Mouse (Mus musculus) lung, embryonic 16.5 days (tissue): ENCODE measurements at regions not wholly inside any gene's neighbourhood (a gene's known extent, or its start where the extent isn't known, plus 50 kb on each side); places are given as distances from the start of the nearest gene placed in this dataset.

Source experiments
- ATAC-seq: fragments of 200-750 bp; cut with Nextera tagmentation; 2 replicates; pipeline ENCODE4 v1.8.0; 2017; ENCODE audit warnings: low read depth, mild to moderate bottlenecking, moderate library complexity
- H3K27ac ChIP-seq: fragments of 300-500 bp; sonication (generic); 2 replicates; pipeline ENCODE4 v1.5.1; 2014; ENCODE audit warnings: mild to moderate bottlenecking, control low read depth, low read length
- H3K27me3 ChIP-seq: fragments of 300-500 bp; sonication (generic); 2 replicates; pipeline ENCODE4 v1.6.1; 2014; ENCODE audit warnings: low read depth, low read length, mixed read lengths; ENCODE audit not compliant: control insufficient read depth, insufficient read depth
- H3K36me3 ChIP-seq: fragments of 300-500 bp; sonication (generic); 2 replicates; pipeline ENCODE4 v1.6.1; 2014; ENCODE audit warnings: low read length; ENCODE audit not compliant: control insufficient read depth, insufficient read depth
- H3K4me1 ChIP-seq: fragments of 300-500 bp; sonication (generic); replicated peaks from 2 replicates; pipeline ENCODE4 v1.6.1; 2014; ENCODE audit warnings: low read length, mixed read lengths; ENCODE audit not compliant: control insufficient read depth, insufficient read depth
- H3K4me2 ChIP-seq: fragments of 300-500 bp; sonication (generic); 2 replicates; pipeline ENCODE4 v1.6.1; 2014; ENCODE audit warnings: low read depth, low read length, control low read depth
- H3K4me3 ChIP-seq: fragments of 300-500 bp; sonication (generic); 2 replicates; pipeline ENCODE4 v1.5.1; 2014; ENCODE audit warnings: mild to moderate bottlenecking, low read length, control low read depth
- H3K9ac ChIP-seq: fragments of 300-500 bp; sonication (generic); 2 replicates; pipeline ENCODE4 v1.6.1; 2014; ENCODE audit warnings: low read length, control low read depth
- H3K9me3 ChIP-seq: fragments of 300-500 bp; sonication (generic); 2 replicates; pipeline ENCODE4 v1.6.1; 2016; ENCODE audit warnings: low read length; ENCODE audit not compliant: control insufficient read depth
- WGBS: fragments of 180-500 bp; shearing (Covaris S2); extraction: QIAGEN DNeasy Blood & Tissue Kit; methylation state at CpG from one replicate; pipeline ENCODE4 v1.1.7; 2014; 5-methylcytosine and 5-hydroxymethylcytosine counted together

GRCm38 (mm10) chr13:57303805-57304204 is 408.0 kb upstream of the Trpc7 start:
- Histone ChIP-seq H3K27me3 (no peaks in the 10 kb centered on the region), H3K27ac (no peak overlapping the region), H3K36me3 (no peaks in the 10 kb centered on the region), H3K4me2 (no peak overlapping the region), H3K4me1 (no peaks in the 10 kb centered on the region), H3K9ac (no peak overlapping the region), H3K4me3 (no peak overlapping the region), H3K9me3 (no peaks in the 10 kb centered on the region)
- 59% methylated on average over 2 of the region's 2 CpGs for WGBS
- no peak for ATAC-seq

- no peaks in the 10 kb centered on the region for H3K4me1 ChIP-seq
- H3K27ac ChIP-seq: no peak overlapping the region
- no peaks in the 10 kb centered on the region for H3K9me3 ChIP-seq
- no peaks in the 10 kb centered on the region for H3K36me3 ChIP-seq
- H3K9ac ChIP-seq: no peak overlapping the region
- no peak for ATAC-seq
- H3K4me3 ChIP-seq: no peak overlapping the region
- no peaks in the 10 kb centered on the region for H3K27me3 ChIP-seq
- H3K4me2 ChIP-seq: no peak overlapping the region
- WGBS: 68% methylated on average over 9 of the region's 9 CpGs
Measured at GRCm38 (mm10) chr13:57291737-57292490, 396.1 kb upstream of the Trpc7 start.

- Histone ChIP-seq H3K27me3 (no peaks in the 10 kb centered on the region), H3K36me3 (no peaks in the 10 kb centered on the region), H3K4me3 (no peak overlapping the region), H3K9ac (no peak overlapping the region), H3K4me1 (no peaks in the 10 kb centered on the region), H3K4me2 (no peak overlapping the region), H3K27ac (no peak overlapping the region), H3K9me3 (no peaks in the 10 kb centered on the region)
- 86% methylated on average over 2 of the region's 2 CpGs for WGBS
- no peak for ATAC-seq
Measured at GRCm38 (mm10) chr13:57286168-57286567, 390.4 kb upstream of the Trpc7 start.

GRCm38 (mm10) chr13:57282816-57283215 is 387.0 kb upstream of the Trpc7 start:
- Histone ChIP-seq H3K4me1 (no peaks in the 10 kb centered on the region), H3K36me3 (no peaks in the 10 kb centered on the region), H3K9ac (no peak overlapping the region), H3K4me3 (no peak overlapping the region), H3K27ac (no peak overlapping the region), H3K27me3 (no peaks in the 10 kb centered on the region), H3K9me3 (no peaks in the 10 kb centered on the region), H3K4me2 (no peak overlapping the region)
- no peak for ATAC-seq
- 26% methylated on average over 8 of the region's 8 CpGs for WGBS

- WGBS: 41% methylated on average over 24 of the region's 24 CpGs
- no peak overlapping the region for H3K9ac ChIP-seq
- H3K27ac ChIP-seq: no peak overlapping the region
- H3K36me3 ChIP-seq: no peaks in the 10 kb centered on the region
- H3K4me3 ChIP-seq: no peak overlapping the region
- H3K27me3 ChIP-seq: no peaks in the 10 kb centered on the region
- H3K9me3 ChIP-seq: no peaks in the 10 kb centered on the region
- no peak overlapping the region for H3K4me2 ChIP-seq
- no peaks in the 10 kb centered on the region for H3K4me1 ChIP-seq
- ATAC-seq: no peak
Measured at GRCm38 (mm10) chr13:57281941-57282710, 386.3 kb upstream of the Trpc7 start.

- H3K9ac ChIP-seq: no peak overlapping the region
- H3K36me3 ChIP-seq: no peaks in the 10 kb centered on the region
- no peaks in the 10 kb centered on the region for H3K27me3 ChIP-seq
- no peaks in the 10 kb centered on the region for H3K9me3 ChIP-seq
- no peak overlapping the region for H3K27ac ChIP-seq
- H3K4me3 ChIP-seq: no peak overlapping the region
- ATAC-seq: no peak
- H3K4me2 ChIP-seq: no peak overlapping the region
- no peaks in the 10 kb centered on the region for H3K4me1 ChIP-seq
- WGBS: 22% methylated on average over 3 of the region's 3 CpGs
Measured at GRCm38 (mm10) chr13:57281504-57281903, 385.7 kb upstream of the Trpc7 start.

- Histone ChIP-seq H3K9me3 (no peaks in the 10 kb centered on the region), H3K36me3 (no peaks in the 10 kb centered on the region), H3K27me3 (no peaks in the 10 kb centered on the region), H3K27ac (no peak overlapping the region), H3K4me2 (no peak overlapping the region), H3K4me1 (no peaks in the 10 kb centered on the region), H3K4me3 (no peak overlapping the region), H3K9ac (no peak overlapping the region)
- WGBS: 13% methylated on average over 2 of the region's 2 CpGs
- ATAC-seq: no peak
Measured at GRCm38 (mm10) chr13:57278580-57278979, 382.8 kb upstream of the Trpc7 start.

GRCm38 (mm10) chr13:57277076-57277475 is 381.3 kb upstream of the Trpc7 start:
- ATAC-seq: no peak
- no peaks in the 10 kb centered on the region for H3K27me3 ChIP-seq
- H3K27ac ChIP-seq: no peak overlapping the region
- 40% methylated on average over 4 of the region's 4 CpGs for WGBS
- H3K9me3 ChIP-seq: no peaks in the 10 kb centered on the region
- H3K36me3 ChIP-seq: no peaks in the 10 kb centered on the region
- no peak overlapping the region for H3K4me2 ChIP-seq
- H3K4me1 ChIP-seq: no peaks in the 10 kb centered on the region
- H3K9ac ChIP-seq: no peak overlapping the region
- H3K4me3 ChIP-seq: no peak overlapping the region

GRCm38 (mm10) chr13:57275871-57276270 is 380.1 kb upstream of the Trpc7 start:
- Histone ChIP-seq H3K36me3 (no peaks in the 10 kb centered on the region), H3K4me3 (no peak overlapping the region), H3K27ac (no peak overlapping the region), H3K9ac (no peak overlapping the region), H3K27me3 (no peaks in the 10 kb centered on the region), H3K4me1 (no peaks in the 10 kb centered on the region), H3K9me3 (no peaks in the 10 kb centered on the region), H3K4me2 (no peak overlapping the region)
- 76% methylated on average over 11 of the region's 11 CpGs for WGBS
- ATAC-seq: no peak
